Mouse (Mus musculus): ENCODE results near the gene Ifna11. TPM values are rescaled to one million over a fixed set of nuclear protein-coding genes. Genes with fewer than 3 reads are reported as not detected.
"Not testable (repeated sequence)": the region's sequence is repeated elsewhere in the genome, so short reads cannot be mapped to it uniquely, and the experiment has no call there.

Ifna11 gene
- not detected in 2 replicates for polyA plus RNA-seq (2015; fragmentation: Nextera tagmentation; extraction: Ambion mirVana)

DNA sequence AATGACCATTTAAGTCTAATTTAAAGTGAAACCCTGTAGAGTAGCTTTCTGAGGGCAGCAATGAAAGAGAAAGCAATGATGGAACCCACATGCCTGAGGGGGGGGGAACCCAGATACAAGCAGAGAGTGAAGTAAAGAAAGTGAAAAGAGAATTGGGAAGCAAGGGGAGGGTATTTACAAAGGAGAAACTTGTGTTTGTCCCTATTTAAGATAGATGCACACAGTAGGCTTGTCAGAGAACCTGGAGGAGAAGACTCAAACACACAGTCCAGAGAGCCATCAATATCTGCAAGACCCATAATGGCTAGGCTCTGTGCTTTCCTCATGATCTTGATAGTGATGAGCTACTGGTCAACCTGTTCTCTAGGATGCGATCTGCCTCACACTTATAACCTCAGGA lies at the start of gene Ifna11:
TSS of gene Ifna11 (plus strand) at position 301 of the 400 bp plus-strand sequence.
- Histone ChIP-seq H3K27ac (replicated peaks) (no peak within 1 kb of the TSS), H3K9ac (no peak within 1 kb of the TSS), H3K27me3 (replicated peaks) (peaks cover 4% of the 10 kb centered on the region; the same call in 1 of the 2 replicates), H3K36me3 (no peaks in the 10 kb centered on the region), H3K4me2 (no peak within 1 kb of the TSS), H3K9me3 (no peaks in the 10 kb centered on the region), H3K4me3 (no peak within 1 kb of the TSS), H3K4me1 (no peaks in the 10 kb centered on the region)
- no peak for ATAC-seq (ENCODE audit: extremely low read depth, insufficient number of reproducible peaks, low FRiP score, low TSS enrichment)
- 66% methylated on average over 1 of the region's 1 CpGs for WGBS

DNA sequence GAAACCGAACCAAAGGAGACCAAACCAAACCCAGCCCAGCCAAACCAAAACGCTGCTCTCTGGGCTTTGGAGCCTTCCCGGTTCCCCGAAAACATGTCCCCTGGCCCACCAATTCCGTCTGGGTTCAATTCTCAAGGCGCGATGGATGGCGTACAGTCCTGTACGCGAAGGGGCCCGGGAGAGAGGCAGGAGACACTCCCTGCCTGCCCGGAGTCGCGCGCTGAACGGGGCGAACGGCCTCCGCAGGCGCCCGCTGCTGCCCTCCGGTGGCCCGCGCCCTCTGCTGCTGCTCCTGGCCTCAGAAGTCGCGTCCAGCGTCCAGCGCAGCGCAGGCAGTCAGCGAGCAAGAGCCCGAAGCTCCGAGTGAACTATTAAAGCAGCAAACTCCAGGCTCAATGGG lies 46.2 kb upstream of the Ifna11 start, which contains the start of gene Gm13290:
TSS of gene Gm13290 (plus strand) at position 301 of the 400 bp plus-strand sequence.
- not testable (repeated sequence) for H3K4me2 ChIP-seq

DNA sequence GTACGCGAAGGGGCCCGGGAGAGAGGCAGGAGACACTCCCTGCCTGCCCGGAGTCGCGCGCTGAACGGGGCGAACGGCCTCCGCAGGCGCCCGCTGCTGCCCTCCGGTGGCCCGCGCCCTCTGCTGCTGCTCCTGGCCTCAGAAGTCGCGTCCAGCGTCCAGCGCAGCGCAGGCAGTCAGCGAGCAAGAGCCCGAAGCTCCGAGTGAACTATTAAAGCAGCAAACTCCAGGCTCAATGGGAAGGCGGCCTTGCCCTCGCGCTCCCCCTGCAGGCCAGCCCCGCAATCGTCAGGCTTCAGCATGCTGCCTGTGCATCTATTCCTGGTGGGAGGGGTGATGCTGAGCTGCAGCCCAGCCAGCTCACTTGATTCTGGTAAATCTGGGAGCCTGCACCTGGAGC lies 43.1 kb upstream of the Ifna11 start, which contains the start of gene Gm13289:
TSS of gene Gm13289 (plus strand) at position 301 of the 400 bp plus-strand sequence.
- ATAC-seq (ENCODE audit: extremely low read depth, insufficient number of reproducible peaks, low FRiP score, low TSS enrichment); H3K9ac ChIP-seq; H3K27ac ChIP-seq (replicated peaks); H3K27me3 ChIP-seq (replicated peaks); H3K4me3 ChIP-seq; H3K9me3 ChIP-seq; H3K36me3 ChIP-seq; H3K4me2 ChIP-seq; H3K4me1 ChIP-seq: not testable (repeated sequence)
- WGBS, result no CpG with 5 or more reads among the region's 29 CpGs

More for the DNA sequence above, 46.2 kb upstream of the Ifna11 start, which contains the start of gene Gm13290:
- not testable (repeated sequence) for H3K27ac ChIP-seq (replicated peaks); H3K4me3 ChIP-seq; H3K36me3 ChIP-seq; H3K27me3 ChIP-seq (replicated peaks); H3K4me1 ChIP-seq; ATAC-seq (ENCODE audit: extremely low read depth, insufficient number of reproducible peaks, low FRiP score, low TSS enrichment); H3K9me3 ChIP-seq; H3K9ac ChIP-seq
- no CpG with 5 or more reads among the region's 32 CpGs for WGBS

DNA sequence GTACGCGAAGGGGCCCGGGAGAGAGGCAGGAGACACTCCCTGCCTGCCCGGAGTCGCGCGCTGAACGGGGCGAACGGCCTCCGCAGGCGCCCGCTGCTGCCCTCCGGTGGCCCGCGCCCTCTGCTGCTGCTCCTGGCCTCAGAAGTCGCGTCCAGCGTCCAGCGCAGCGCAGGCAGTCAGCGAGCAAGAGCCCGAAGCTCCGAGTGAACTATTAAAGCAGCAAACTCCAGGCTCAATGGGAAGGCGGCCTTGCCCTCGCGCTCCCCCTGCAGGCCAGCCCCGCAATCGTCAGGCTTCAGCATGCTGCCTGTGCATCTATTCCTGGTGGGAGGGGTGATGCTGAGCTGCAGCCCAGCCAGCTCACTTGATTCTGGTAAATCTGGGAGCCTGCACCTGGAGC lies 40.2 kb upstream of the Ifna11 start, which contains the start of gene Gm13272:
TSS of gene Gm13272 (plus strand) at position 301 of the 400 bp plus-strand sequence.
- WGBS, result no CpG with 5 or more reads among the region's 29 CpGs
- H3K36me3 ChIP-seq; H3K9me3 ChIP-seq; H3K4me2 ChIP-seq; H3K4me1 ChIP-seq; H3K27ac ChIP-seq (replicated peaks); H3K27me3 ChIP-seq (replicated peaks); ATAC-seq (ENCODE audit: extremely low read depth, insufficient number of reproducible peaks, low FRiP score, low TSS enrichment); H3K4me3 ChIP-seq; H3K9ac ChIP-seq: not testable (repeated sequence)

DNA sequence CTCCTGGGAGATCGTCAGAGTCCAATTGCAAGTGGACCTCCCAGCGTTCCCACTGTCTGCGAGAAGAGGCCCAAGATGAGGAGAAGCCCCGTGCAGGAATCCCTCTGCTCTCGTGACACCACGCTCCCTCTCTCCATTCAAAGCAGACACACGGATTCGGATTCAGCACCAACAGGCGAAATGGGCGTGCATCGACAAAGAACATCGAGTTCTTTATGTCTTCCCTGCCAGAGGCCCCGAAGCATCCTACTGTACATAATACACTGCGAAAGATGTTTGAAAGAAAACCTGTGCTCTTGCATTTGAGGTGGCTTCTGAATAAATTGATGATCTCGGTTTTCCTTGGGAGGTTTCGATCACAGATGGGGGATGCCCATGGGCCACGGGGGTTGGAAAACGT lies 39.4 kb upstream of the Ifna11 start:
- not testable (repeated sequence) for H3K4me3 ChIP-seq; H3K9me3 ChIP-seq; H3K27ac ChIP-seq (replicated peaks); H3K36me3 ChIP-seq; H3K4me1 ChIP-seq; ATAC-seq (ENCODE audit: extremely low read depth, insufficient number of reproducible peaks, low FRiP score, low TSS enrichment); H3K27me3 ChIP-seq (replicated peaks); H3K4me2 ChIP-seq; H3K9ac ChIP-seq
- 40% methylated on average over 16 of the region's 18 CpGs for WGBS

DNA sequence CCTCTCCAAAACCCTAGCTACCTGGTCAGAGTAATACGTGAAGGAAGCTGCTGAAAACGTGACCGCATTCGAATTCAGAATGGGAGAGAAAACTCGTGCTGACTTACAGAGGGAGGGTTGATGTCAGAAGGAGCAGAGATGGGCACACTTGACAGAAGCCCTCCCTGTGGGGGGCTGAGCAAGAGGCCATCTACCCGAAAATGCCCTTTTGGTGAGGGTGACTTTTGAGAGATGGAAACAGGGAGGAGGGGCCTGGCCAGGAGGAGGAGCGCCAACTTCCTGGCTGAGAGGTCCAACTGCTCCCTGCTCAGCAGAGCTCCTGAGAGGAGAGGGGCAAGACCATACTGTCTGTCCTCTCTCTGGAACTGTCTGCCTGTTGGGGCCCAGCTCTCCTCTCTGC lies 37.9 kb upstream of the Ifna11 start, which contains the start of gene Ifnz:
TSS of gene Ifnz (plus strand) at position 301 of the 400 bp plus-strand sequence.
- Histone ChIP-seq H3K4me3 (peak within 1 kb of the TSS; percentile 37), H3K9ac (0 out of 2 replicates have a peak within 1 kb of the TSS, but pooled peaks have one; percentile 47), H3K27ac (replicated peaks) (peak within 1 kb of the TSS; percentile 66), H3K4me2 (peak within 1 kb of the TSS; percentile 58)
- not testable (repeated sequence) for ATAC-seq (ENCODE audit: extremely low read depth, insufficient number of reproducible peaks, low FRiP score, low TSS enrichment); H3K27me3 ChIP-seq (replicated peaks); H3K36me3 ChIP-seq; H3K9me3 ChIP-seq; H3K4me1 ChIP-seq
- 13% methylated on average over 4 of the region's 7 CpGs for WGBS

DNA sequence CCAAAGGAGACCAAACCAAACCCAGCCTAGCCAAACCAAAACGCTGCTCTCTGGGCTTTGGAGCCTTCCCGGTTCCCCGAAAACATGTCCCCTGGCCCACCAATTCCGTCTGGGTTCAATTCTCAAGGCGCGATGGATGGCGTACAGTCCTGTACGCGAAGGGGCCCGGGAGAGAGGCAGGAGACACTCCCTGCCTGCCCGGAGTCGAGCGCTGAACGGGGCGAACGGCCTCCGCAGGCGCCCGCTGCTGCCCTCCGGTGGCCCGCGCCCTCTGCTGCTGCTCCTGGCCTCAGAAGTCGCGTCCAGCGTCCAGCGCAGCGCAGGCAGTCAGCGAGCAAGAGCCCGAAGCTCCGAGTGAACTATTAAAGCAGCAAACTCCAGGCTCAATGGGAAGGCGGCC lies 37.4 kb upstream of the Ifna11 start:
- Histone ChIP-seq H3K4me3 (peak overlapping the region; percentile 37), H3K27ac (replicated peaks) (peak overlapping the region; percentile 66), H3K9ac (0 out of 2 replicates have a peak overlapping the region, but pooled peaks have one; percentile 47), H3K4me2 (peak overlapping the region; percentile 58)
- WGBS, result 0% methylated on average over 14 of the region's 31 CpGs
- not testable (repeated sequence) for H3K9me3 ChIP-seq; H3K27me3 ChIP-seq (replicated peaks); ATAC-seq (ENCODE audit: extremely low read depth, insufficient number of reproducible peaks, low FRiP score, low TSS enrichment); H3K36me3 ChIP-seq; H3K4me1 ChIP-seq

DNA sequence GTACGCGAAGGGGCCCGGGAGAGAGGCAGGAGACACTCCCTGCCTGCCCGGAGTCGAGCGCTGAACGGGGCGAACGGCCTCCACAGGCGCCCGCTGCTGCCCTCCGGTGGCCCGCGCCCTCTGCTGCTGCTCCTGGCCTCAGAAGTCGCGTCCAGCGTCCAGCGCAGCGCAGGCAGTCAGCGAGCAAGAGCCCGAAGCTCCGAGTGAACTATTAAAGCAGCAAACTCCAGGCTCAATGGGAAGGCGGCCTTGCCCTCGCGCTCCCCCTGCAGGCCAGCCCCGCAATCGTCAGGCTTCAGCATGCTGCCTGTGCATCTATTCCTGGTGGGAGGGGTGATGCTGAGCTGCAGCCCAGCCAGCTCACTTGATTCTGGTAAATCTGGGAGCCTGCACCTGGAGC lies 34.4 kb upstream of the Ifna11 start, which contains the start of gene Gm13276:
TSS of gene Gm13276 (plus strand) at position 301 of the 400 bp plus-strand sequence.
- no CpG with 5 or more reads among the region's 27 CpGs for WGBS
- ATAC-seq (ENCODE audit: extremely low read depth, insufficient number of reproducible peaks, low FRiP score, low TSS enrichment); H3K9ac ChIP-seq; H3K4me2 ChIP-seq; H3K36me3 ChIP-seq; H3K4me1 ChIP-seq; H3K9me3 ChIP-seq; H3K27me3 ChIP-seq (replicated peaks); H3K27ac ChIP-seq (replicated peaks); H3K4me3 ChIP-seq: not testable (repeated sequence)

DNA sequence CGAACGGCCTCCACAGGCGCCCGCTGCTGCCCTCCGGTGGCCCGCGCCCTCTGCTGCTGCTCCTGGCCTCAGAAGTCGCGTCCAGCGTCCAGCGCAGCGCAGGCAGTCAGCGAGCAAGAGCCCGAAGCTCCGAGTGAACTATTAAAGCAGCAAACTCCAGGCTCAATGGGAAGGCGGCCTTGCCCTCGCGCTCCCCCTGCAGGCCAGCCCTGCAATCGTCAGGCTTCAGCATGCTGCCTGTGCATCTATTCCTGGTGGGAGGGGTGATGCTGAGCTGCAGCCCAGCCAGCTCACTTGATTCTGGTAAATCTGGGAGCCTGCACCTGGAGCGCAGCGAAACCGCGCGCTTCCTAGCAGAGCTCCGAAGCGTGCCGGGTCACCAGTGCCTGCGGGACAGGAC lies 31.4 kb upstream of the Ifna11 start, which contains the start of gene Gm13277:
TSS of gene Gm13277 (plus strand) at position 231 of the 400 bp plus-strand sequence.
- ATAC-seq (ENCODE audit: extremely low read depth, insufficient number of reproducible peaks, low FRiP score, low TSS enrichment); H3K4me1 ChIP-seq: not testable (repeated sequence)
- no CpG with 5 or more reads among the region's 28 CpGs for WGBS

DNA sequence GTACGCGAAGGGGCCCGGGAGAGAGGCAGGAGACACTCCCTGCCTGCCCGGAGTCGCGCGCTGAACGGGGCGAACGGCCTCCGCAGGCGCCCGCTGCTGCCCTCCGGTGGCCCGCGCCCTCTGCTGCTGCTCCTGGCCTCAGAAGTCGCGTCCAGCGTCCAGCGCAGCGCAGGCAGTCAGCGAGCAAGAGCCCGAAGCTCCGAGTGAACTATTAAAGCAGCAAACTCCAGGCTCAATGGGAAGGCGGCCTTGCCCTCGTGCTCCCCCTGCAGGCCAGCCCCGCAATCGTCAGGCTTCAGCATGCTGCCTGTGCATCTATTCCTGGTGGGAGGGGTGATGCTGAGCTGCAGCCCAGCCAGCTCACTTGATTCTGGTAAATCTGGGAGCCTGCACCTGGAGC lies 28.5 kb upstream of the Ifna11 start, which contains the start of gene Gm13278:
TSS of gene Gm13278 (plus strand) at position 301 of the 400 bp plus-strand sequence.
- not testable (repeated sequence) for H3K27ac ChIP-seq (replicated peaks); H3K9me3 ChIP-seq; ATAC-seq (ENCODE audit: extremely low read depth, insufficient number of reproducible peaks, low FRiP score, low TSS enrichment); H3K27me3 ChIP-seq (replicated peaks); H3K4me2 ChIP-seq; H3K4me3 ChIP-seq; H3K36me3 ChIP-seq; H3K4me1 ChIP-seq; H3K9ac ChIP-seq
- no CpG with 5 or more reads among the region's 28 CpGs for WGBS

More for the DNA sequence above, 31.4 kb upstream of the Ifna11 start, which contains the start of gene Gm13277:
- not testable (repeated sequence) for H3K27ac ChIP-seq (replicated peaks); H3K4me2 ChIP-seq; H3K4me3 ChIP-seq; H3K36me3 ChIP-seq; H3K9me3 ChIP-seq; H3K27me3 ChIP-seq (replicated peaks); H3K9ac ChIP-seq

DNA sequence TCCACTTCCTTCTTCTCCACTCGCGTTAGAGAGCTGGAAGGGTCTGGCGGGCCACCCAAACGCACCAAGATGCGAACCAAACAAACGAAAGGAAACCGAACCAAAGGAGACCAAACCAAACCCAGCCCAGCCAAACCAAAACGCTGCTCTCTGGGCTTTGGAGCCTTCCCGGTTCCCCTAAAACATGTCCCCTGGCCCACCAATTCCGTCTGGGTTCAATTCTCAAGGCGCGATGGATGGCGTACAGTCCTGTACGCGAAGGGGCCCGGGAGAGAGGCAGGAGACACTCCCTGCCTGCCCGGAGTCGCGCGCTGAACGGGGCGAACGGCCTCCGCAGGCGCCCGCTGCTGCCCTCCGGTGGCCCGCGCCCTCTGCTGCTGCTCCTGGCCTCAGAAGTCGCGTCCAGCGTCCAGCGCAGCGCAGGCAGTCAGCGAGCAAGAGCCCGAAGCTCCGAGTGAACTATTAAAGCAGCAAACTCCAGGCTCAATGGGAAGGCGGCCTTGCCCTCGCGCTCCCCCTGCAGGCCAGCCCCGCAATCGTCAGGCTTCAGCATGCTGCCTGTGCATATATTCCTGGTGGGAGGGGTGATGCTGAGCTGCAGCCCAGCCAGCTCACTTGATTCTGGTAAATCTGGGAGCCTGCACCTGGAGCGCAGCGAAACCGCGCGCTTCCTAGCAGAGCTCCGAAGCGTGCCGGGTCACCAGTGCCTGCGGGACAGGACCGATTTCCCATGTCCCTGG lies 25.7 kb upstream of the Ifna11 start, which contains the start of gene Gm13275:
TSS of gene Gm13275 (plus strand) at position 552 of the 740 bp plus-strand sequence.
- not testable (repeated sequence) for H3K9ac ChIP-seq; H3K27me3 ChIP-seq (replicated peaks); H3K36me3 ChIP-seq; H3K9me3 ChIP-seq; H3K4me1 ChIP-seq; ATAC-seq (ENCODE audit: extremely low read depth, insufficient number of reproducible peaks, low FRiP score, low TSS enrichment); H3K27ac ChIP-seq (replicated peaks); H3K4me2 ChIP-seq; H3K4me3 ChIP-seq
- WGBS, result 2% methylated on average over 13 of the region's 52 CpGs

All from heart, embryonic 13.5 days (tissue).